Mouse (Mus musculus) heart, adult 2 months (tissue): ENCODE measurements around the gene Rps6kc1. TPM values are rescaled to one million over a fixed set of nuclear protein-coding genes. Genes with fewer than 3 reads are reported as not detected.

Source experiments
- DNase-seq, 2 experiments: peaks; one replicate each; pipeline ENCODE4 v3.0.0; 2021
- H3K27ac ChIP-seq: fragments of 200-600 bp; 2 replicates; pipeline ENCODE4 v1.8.1; 2022
- H3K27me3 ChIP-seq: fragments of 200-500 bp; 2 replicates; pipeline ENCODE4 v1.6.1; 2012; ENCODE audit warnings: mild to moderate bottlenecking, low read length, inconsistent platforms, mixed read lengths; ENCODE audit not compliant: control insufficient read depth, insufficient read depth
- H3K36me3 ChIP-seq: fragments of 200-500 bp; 2 replicates; pipeline ENCODE4 v1.6.1; 2012; ENCODE audit warnings: low read length, inconsistent platforms; ENCODE audit not compliant: control insufficient read depth, insufficient read depth
- H3K4me1 ChIP-seq: fragments of 200-500 bp; 2 replicates; pipeline ENCODE4 v1.6.1; 2011; ENCODE audit warnings: low read length; ENCODE audit not compliant: control insufficient read depth, insufficient read depth
- H3K4me3 ChIP-seq: fragments of 200-600 bp; 2 replicates; pipeline ENCODE4 v1.8.1; 2022
- H3K79me2 ChIP-seq: fragments of 200-500 bp; replicated peaks from 2 replicates; pipeline ENCODE4 v1.6.1; 2012; ENCODE audit warnings: mild to moderate bottlenecking, inconsistent platforms, low read length, moderate library complexity, mixed read lengths; ENCODE audit not compliant: control insufficient read depth, insufficient read depth
- H3K9ac ChIP-seq: fragments of 200-500 bp; 2 replicates; pipeline ENCODE4 v1.6.1; 2012; ENCODE audit warnings: low read depth, mild to moderate bottlenecking, control low read depth, inconsistent platforms, low read length, mixed read lengths
- CTCF ChIP-seq: fragments of 200-600 bp; IDR thresholded peaks from 2 replicates; pipeline ENCODE4 v1.8.1; 2022; ENCODE audit warnings: antibody characterized with exemption, mild to moderate bottlenecking, moderate library complexity
- EP300 ChIP-seq: fragments of 200-500 bp; IDR thresholded peaks from 2 replicates; pipeline ENCODE4 v1.6.1; 2011; ENCODE audit warnings: low read depth, low read length, control low read depth; ENCODE audit not compliant: insufficient read depth
- POLR2A ChIP-seq: fragments of 200-500 bp; IDR thresholded peaks from 2 replicates; pipeline ENCODE4 v1.6.1; 2011; ENCODE audit warnings: mild to moderate bottlenecking, low read depth, low read length, control low read depth; ENCODE audit not compliant: insufficient read depth
- WGBS: fragments of 180-500 bp; shearing (Covaris S2); methylation state at CpG from one replicate; pipeline ENCODE4 v1.1.7; 2018; 5-methylcytosine and 5-hydroxymethylcytosine counted together
- intact Hi-C: fragments of 180-260 bp; cut with DNase I; formaldehyde crosslinking; loops from one replicate; pipeline ENCODE4 v1.15.1; 2025
- polyA plus RNA-seq: library from polyadenylated mRNA; depleted of rRNA; stranded (reverse); fragments of >200 nt; gene quantifications from 2 replicates; pipeline ENCODE4 v1.2.3, GENCODE M21; 2012; rRNA removed
- total RNA-seq, 2 experiments: library from RNA; stranded (reverse); gene quantifications; 2 replicates each; pipeline ENCODE4 v1.2.3; 2021

Rps6kc1 gene
- total and polyA plus RNA-seq, 3 experiments = 6.9 to 18.9 (median 15.6) TPM

GRCm38 (mm10) chr1:190653989-190654693, 257.4 kb downstream of the Rps6kc1 start:
- Histone ChIP-seq H3K4me3 (no peak overlapping the region), H3K36me3 (no peaks in the 10 kb centered on the region), H3K79me2 (no peaks in the 10 kb centered on the region), H3K27me3 (no peaks in the 10 kb centered on the region), H3K4me1 (no peaks in the 10 kb centered on the region), H3K9ac (no peak overlapping the region), H3K27ac (no peak overlapping the region)
- 88% methylated on average over 20 of the region's 20 CpGs for WGBS
- intact Hi-C loops = no loop called here
- no peak for TF ChIP-seq EP300
- TF ChIP-seq POLR2A = no peak
- no peak for TF ChIP-seq CTCF
- DNase-seq = no peak

GRCm38 (mm10) chr1:190653081-190653480, 258.5 kb downstream of the Rps6kc1 start:
- no peak overlapping the region for H3K27ac ChIP-seq
- no peak for DNase-seq
- H3K36me3 ChIP-seq = no peaks in the 10 kb centered on the region
- H3K79me2 ChIP-seq = no peaks in the 10 kb centered on the region
- TF ChIP-seq POLR2A = no peak
- TF ChIP-seq CTCF = no peak
- TF ChIP-seq EP300 = no peak
- WGBS = 66% methylated on average over 6 of the region's 6 CpGs
- no peak overlapping the region for H3K9ac ChIP-seq
- intact Hi-C loops = no loop called here
- no peaks in the 10 kb centered on the region for H3K4me1 ChIP-seq
- no peak overlapping the region for H3K4me3 ChIP-seq
- H3K27me3 ChIP-seq = no peaks in the 10 kb centered on the region

Other genes starting within 250 kb of the Rps6kc1 start
- gene Angel2, start 13.3 kb upstream of the Rps6kc1 start, total RNA-seq = 10 to 100 TPM; 27.7 to 28.0 TPM
- gene Angel2, start 13.3 kb upstream of the Rps6kc1 start, polyA plus RNA-seq = 18.5 and 23.8 TPM in 2 replicates
- gene Vash2, start 67.5 kb upstream of the Rps6kc1 start, total RNA-seq = under 1 TPM; 0.31 to 0.41 TPM
- 0.27 and 0.50 TPM in 2 replicates for gene Vash2, start 67.5 kb upstream of the Rps6kc1 start, polyA plus RNA-seq
- gene Flvcr1, start 114.4 kb upstream of the Rps6kc1 start, total RNA-seq = 1 to 10 TPM; 4.2 to 4.7 TPM
- gene Flvcr1, start 114.4 kb upstream of the Rps6kc1 start, polyA plus RNA-seq = 4.6 and 6.6 TPM in 2 replicates
- not detected for gene Spata45, start 124.9 kb upstream of the Rps6kc1 start, total RNA-seq
- gene Spata45, start 124.9 kb upstream of the Rps6kc1 start, polyA plus RNA-seq = not detected in 2 replicates
- gene Tatdn3, start 151.2 kb upstream of the Rps6kc1 start, total RNA-seq = 10 to 100 TPM; 14.3 to 14.6 TPM
- gene Tatdn3, start 151.2 kb upstream of the Rps6kc1 start, polyA plus RNA-seq = 11.9 and 25.6 TPM in 2 replicates
- under 1 TPM; 0.16 to 0.18 TPM for gene Nsl1, start 151.2 kb upstream of the Rps6kc1 start, total RNA-seq
- 0.18 and 0.20 TPM in 2 replicates for gene Nsl1, start 151.2 kb upstream of the Rps6kc1 start, polyA plus RNA-seq
- gene Batf3, start 186.1 kb upstream of the Rps6kc1 start, total RNA-seq = under 1 TPM in 1 of 2 experiments, not detected in 1; 0.60 TPM
- gene Batf3, start 186.1 kb upstream of the Rps6kc1 start, polyA plus RNA-seq = 1.3 and 1.8 TPM in 2 replicates